Mouse (Mus musculus) MEL (cell line): ENCODE results near the gene Trdn.

Source experiments
- BHLHE40 ChIP-seq: IDR thresholded peaks from 2 replicates; pipeline ENCODE4 v1.6.1; 2012; ENCODE audit warnings: low read depth, mild to moderate bottlenecking, inconsistent platforms, low read length, improper control_type of control experiment, borderline replicate concordance
- CTCF ChIP-seq, 3 experiments: IDR thresholded peaks in 2 of 3; conservative IDR thresholded peaks in 1 of 3; 2 replicates each; pipeline ENCODE4 v1.5.1; 2011 to 2012; ENCODE audit warnings: low read length in 3 of 3, low read depth in 2 of 3, mild to moderate bottlenecking in 2 of 3, improper control_type of control experiment in 1 of 3, inconsistent platforms in 1 of 3, mixed read lengths in 1 of 3, moderate library complexity in 1 of 3; ENCODE audit not compliant: control insufficient read depth in 1 of 3, insufficient read depth in 1 of 3, poor library complexity in 1 of 3, severe bottlenecking in 1 of 3
- EP300 ChIP-seq, 2 experiments: IDR thresholded peaks; 2 replicates each; pipeline ENCODE4 v1.6.1; 2011; ENCODE audit warnings: improper control_type of control experiment in 2 of 2, low read length in 2 of 2, low read depth in 1 of 2, mild to moderate bottlenecking in 1 of 2
- GABPA ChIP-seq: IDR thresholded peaks from 2 replicates; pipeline ENCODE4 v1.6.1; 2012; ENCODE audit warnings: low read depth, mild to moderate bottlenecking, inconsistent platforms, low read length, improper control_type of control experiment, moderate library complexity
- GATA1 ChIP-seq: IDR thresholded peaks from 2 replicates; pipeline ENCODE4 v1.6.1; 2011; ENCODE audit warnings: low read depth, low read length, improper control_type of control experiment
- HCFC1 ChIP-seq: IDR thresholded peaks from 2 replicates; pipeline ENCODE4 v1.6.1; 2012; ENCODE audit warnings: low read depth, mild to moderate bottlenecking, inconsistent platforms, low read length, improper control_type of control experiment, moderate library complexity
- KAT2A ChIP-seq: conservative IDR thresholded peaks from 2 replicates; pipeline ENCODE4 v1.6.1; 2012; ENCODE audit warnings: low read depth, low read length, improper control_type of control experiment, inconsistent platforms
- MYC ChIP-seq: IDR thresholded peaks from 2 replicates; pipeline ENCODE4 v1.6.1; 2011; ENCODE audit warnings: low read depth, mild to moderate bottlenecking, low read length, improper control_type of control experiment, moderate library complexity
- POLR2A ChIP-seq, 2 experiments: IDR thresholded peaks; 2 replicates each; pipeline ENCODE4 v1.6.1; 2011 to 2012; ENCODE audit warnings: low read length in 2 of 2, mild to moderate bottlenecking in 2 of 2, control low read depth in 1 of 2, improper control_type of control experiment in 1 of 2, low read depth in 1 of 2, moderate library complexity in 1 of 2; ENCODE audit not compliant: control insufficient read depth in 1 of 2, insufficient read depth in 1 of 2, poor library complexity in 1 of 2
- POLR2AphosphoS2 ChIP-seq: IDR thresholded peaks from 2 replicates; pipeline ENCODE4 v1.6.1; 2011; ENCODE audit warnings: low read length, improper control_type of control experiment
- USF1 ChIP-seq: IDR thresholded peaks from 2 replicates; pipeline ENCODE4 v1.6.1; 2014; ENCODE audit warnings: low read depth, mild to moderate bottlenecking, inconsistent platforms, low read length, improper control_type of control experiment, moderate library complexity
- ZC3H11A ChIP-seq: IDR thresholded peaks from 2 replicates; pipeline ENCODE4 v1.6.1; 2012; ENCODE audit warnings: low read depth, mild to moderate bottlenecking, inconsistent platforms, low read length, improper control_type of control experiment
- ZKSCAN1 ChIP-seq: IDR thresholded peaks from 2 replicates; pipeline ENCODE4 v1.6.1; 2012; ENCODE audit warnings: low read depth, mild to moderate bottlenecking, inconsistent platforms, low read length, improper control_type of control experiment, moderate library complexity

GRCm38 (mm10) chr10:33353026-33353425 lies 272.7 kb downstream of the Trdn start:
- no peak for TF ChIP-seq ZC3H11A
- no peak for TF ChIP-seq KAT2A
- no peak for TF ChIP-seq GATA1
- no peak for TF ChIP-seq EP300 (IDR thresholded peaks at IDR 0.05; ENCODE audit: low read depth in 1 of 2, low read length in 2 of 2)
- TF ChIP-seq CTCF (IDR thresholded peaks at IDR 0.05 in 2 of 3, conservative IDR thresholded peaks at IDR 0.05 in 1 of 3; ENCODE audit: control insufficient read depth in 1 of 3, insufficient read depth in 1 of 3, low read depth in 2 of 3, low read length in 3 of 3, poor library complexity in 1 of 3, severe bottlenecking in 1 of 3), result no peak
- no peak for TF ChIP-seq POLR2A (IDR thresholded peaks at IDR 0.05; ENCODE audit: control insufficient read depth in 1 of 2, insufficient read depth in 1 of 2, low read depth in 1 of 2, low read length in 2 of 2, poor library complexity in 1 of 2)
- TF ChIP-seq POLR2AphosphoS2, result no peak
- TF ChIP-seq GABPA, result no peak
- no peak for TF ChIP-seq BHLHE40
- no peak for TF ChIP-seq USF1
- no peak for TF ChIP-seq MYC
- TF ChIP-seq ZKSCAN1, result no peak
- TF ChIP-seq HCFC1, result no peak
